Mouse (Mus musculus): ENCODE data around the gene Efcab6.

The Efcab6 gene

GRCm38 (mm10) chr15:83884291-83884690, 180.9 kb downstream of the Efcab6 start:
- DNase-seq (ENCODE audit: low read depth, low spot score): no peak

- DNase-seq (ENCODE audit: low read depth, low spot score): peak; percentile 40
These were observed 181.4 kb downstream of the Efcab6 start for GRCm38 (mm10) chr15:83883821-83884220.

GRCm38 (mm10) chr15:83879845-83880244, 185.3 kb downstream of the Efcab6 start:
- no peak for DNase-seq (ENCODE audit: low read depth, low spot score)

DNA sequence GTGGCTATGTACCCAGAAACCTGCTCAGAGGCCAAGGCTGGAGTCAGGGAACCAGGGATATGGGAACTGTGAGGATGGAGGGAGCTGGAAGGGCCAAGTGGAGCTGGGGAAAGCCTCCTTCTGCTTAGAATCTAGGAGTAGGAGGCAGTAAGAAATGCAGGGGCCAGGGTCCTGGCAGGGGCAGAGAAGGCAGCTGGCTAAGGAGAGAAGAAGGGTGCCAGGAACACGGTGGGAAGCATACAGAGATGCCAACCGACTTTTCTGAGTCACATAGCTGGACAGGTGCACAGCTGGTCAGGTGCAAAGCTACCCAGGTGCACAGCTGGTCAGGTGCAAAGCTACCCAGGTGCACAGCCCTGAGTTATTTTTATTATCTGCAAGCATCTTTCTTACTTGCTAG, 187.3 kb downstream of the Efcab6 start:
- no peak for DNase-seq (ENCODE audit: low read depth, low spot score)

GRCm38 (mm10) chr15:83877155-83877866, 187.9 kb downstream of the Efcab6 start:
- DNase-seq (ENCODE audit: low read depth, low spot score): no peak

- no peak for DNase-seq (ENCODE audit: low read depth, low spot score)
These were observed 194.2 kb downstream of the Efcab6 start for GRCm38 (mm10) chr15:83870936-83871335.

GRCm38 (mm10) chr15:83865626-83866025, 199.6 kb downstream of the Efcab6 start:
- no peak for DNase-seq (ENCODE audit: low read depth, low spot score)

DNA sequence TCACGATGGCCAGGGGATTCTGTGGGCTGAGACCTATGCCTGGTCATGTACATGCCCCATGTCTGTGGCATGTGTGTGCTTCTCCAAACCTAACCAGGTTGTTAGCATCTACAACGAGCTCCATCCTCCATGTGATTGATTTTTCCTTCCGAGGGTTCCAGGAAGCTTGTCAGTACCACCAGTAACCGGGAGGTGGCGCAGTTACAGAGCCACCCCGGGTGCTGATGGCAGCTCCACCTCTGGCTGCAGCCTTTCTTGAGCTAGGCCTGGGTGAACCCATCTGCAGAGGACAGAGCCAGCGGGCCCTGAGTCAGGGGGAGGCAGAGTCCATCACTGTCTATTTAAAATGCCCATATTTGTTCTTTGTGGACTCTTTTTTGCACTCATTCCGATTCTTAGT, 208.1 kb downstream of the Efcab6 start:
- DNase-seq (ENCODE audit: low read depth, low spot score): peak; percentile 72

GRCm38 (mm10) chr15:83853400-83853811, 211.8 kb downstream of the Efcab6 start:
- peak; percentile 83 for DNase-seq (ENCODE audit: low read depth, low spot score)

- DNase-seq (ENCODE audit: low read depth, low spot score): peak; percentile 75
These were observed 217.0 kb downstream of the Efcab6 start for GRCm38 (mm10) chr15:83848193-83848592.

GRCm38 (mm10) chr15:83847512-83847911, 217.7 kb downstream of the Efcab6 start:
- DNase-seq (ENCODE audit: low read depth, low spot score): peak; percentile 68

- DNase-seq (ENCODE audit: low read depth, low spot score): no peak
These were observed 218.6 kb downstream of the Efcab6 start for GRCm38 (mm10) chr15:83846592-83846991.

GRCm38 (mm10) chr15:83845734-83846133, 219.4 kb downstream of the Efcab6 start:
- peak; percentile 44 for DNase-seq (ENCODE audit: low read depth, low spot score)

- peak; percentile 56 for DNase-seq (ENCODE audit: low read depth, low spot score)
These were observed 222.0 kb downstream of the Efcab6 start for GRCm38 (mm10) chr15:83842915-83843789.

- no peak for DNase-seq (ENCODE audit: low read depth, low spot score)
These were observed 222.8 kb downstream of the Efcab6 start for GRCm38 (mm10) chr15:83842419-83842818.

- peak; percentile 86 for DNase-seq (ENCODE audit: low read depth, low spot score)
These were observed 224.0 kb downstream of the Efcab6 start for GRCm38 (mm10) chr15:83840950-83841719.

- peak; percentile 71 for DNase-seq (ENCODE audit: low read depth, low spot score)
These were observed 232.9 kb downstream of the Efcab6 start for GRCm38 (mm10) chr15:83832265-83832664.

DNA sequence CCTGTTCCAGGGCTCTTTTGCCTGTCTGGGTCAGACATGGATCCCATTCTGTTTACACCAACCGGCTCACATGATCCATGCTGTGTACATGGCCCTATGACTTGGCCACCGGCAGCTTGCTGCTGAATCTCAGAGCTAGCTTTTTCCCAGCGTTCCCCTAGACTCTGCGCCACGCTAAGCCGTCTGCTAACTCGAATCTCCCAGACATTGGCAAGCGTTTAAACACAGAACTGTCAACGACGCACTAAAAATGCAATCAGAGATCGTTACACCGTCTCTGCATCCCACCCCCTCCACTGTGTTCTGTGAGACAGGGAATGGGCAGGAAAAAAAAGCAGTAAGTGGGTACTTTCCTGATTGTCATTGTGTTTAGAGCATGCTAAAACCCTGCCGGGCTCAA, 236.0 kb downstream of the Efcab6 start:
- DNase-seq (ENCODE audit: low read depth, low spot score): peak; percentile 73

GRCm38 (mm10) chr15:83828011-83828410, 237.2 kb downstream of the Efcab6 start:
- no peak for DNase-seq (ENCODE audit: low read depth, low spot score)

All from brain, adult 2 months (tissue).